Mouse (Mus musculus) urinary bladder, adult 2 months (tissue): ENCODE data around the gene 2810006K23Rik. TPM values are rescaled to one million over a fixed set of nuclear protein-coding genes. Genes with fewer than 3 reads are reported as not detected.
A peak's percentile ranks its signal among the peaks of the same experiment; 100 is the strongest.
"Not testable (repeated sequence)": the region's sequence is repeated elsewhere in the genome, so short reads cannot be mapped to it uniquely, and the experiment has no call there.

Experiments
- DNase-seq: peaks from one replicate; pipeline ENCODE4 v3.0.0; 2022; ENCODE audit warnings: low spot score
- polyA plus RNA-seq: library from polyadenylated mRNA; depleted of rRNA; stranded (reverse); fragments of >200 nt; gene quantifications from 2 replicates; pipeline ENCODE4 v1.2.3, GENCODE M21; 2012; rRNA removed

The 2810006K23Rik gene
- polyA plus RNA-seq, result 9.1 and 9.6 TPM in 2 replicates

GRCm38 (mm10) chr5:124327510-124328364 is at the start of gene 2810006K23Rik, which contains the start of gene Mphosph9:
2810006K23Rik (plus strand) TSS chr5:124328089.
Mphosph9 (minus strand) TSS chr5:124327972.
- DNase-seq, result peak; percentile 99

- DNase-seq, result no peak
These were observed 45.0 kb upstream of the 2810006K23Rik start for GRCm38 (mm10) chr5:124282854-124283253.

GRCm38 (mm10) chr5:124284330-124284729 is 43.6 kb upstream of the 2810006K23Rik start:
- DNase-seq, result no peak

- no peak for DNase-seq
These were observed 40.2 kb upstream of the 2810006K23Rik start for GRCm38 (mm10) chr5:124287616-124288247.

GRCm38 (mm10) chr5:124290216-124290615 is 37.7 kb upstream of the 2810006K23Rik start:
- no peak for DNase-seq

GRCm38 (mm10) chr5:124293967-124294366 is 33.9 kb upstream of the 2810006K23Rik start:
- DNase-seq, result no peak

GRCm38 (mm10) chr5:124296475-124296874 is 31.4 kb upstream of the 2810006K23Rik start:
- no peak for DNase-seq

GRCm38 (mm10) chr5:124299307-124299706 is 28.6 kb upstream of the 2810006K23Rik start:
- DNase-seq, result not testable (repeated sequence)

- DNase-seq, result no peak
These were observed 27.8 kb upstream of the 2810006K23Rik start for GRCm38 (mm10) chr5:124300132-124300531.

GRCm38 (mm10) chr5:124302853-124303252 is 25.0 kb upstream of the 2810006K23Rik start:
- DNase-seq, result not testable (repeated sequence)

GRCm38 (mm10) chr5:124309155-124309554 is 18.7 kb upstream of the 2810006K23Rik start:
- DNase-seq, result no peak

GRCm38 (mm10) chr5:124310091-124310490 is 17.8 kb upstream of the 2810006K23Rik start:
- DNase-seq, result no peak

- DNase-seq, result no peak
These were observed 12.4 kb upstream of the 2810006K23Rik start for GRCm38 (mm10) chr5:124315498-124315897.

- DNase-seq, result no peak
These were observed 11.9 kb upstream of the 2810006K23Rik start for GRCm38 (mm10) chr5:124315941-124316340.

- no peak for DNase-seq
These were observed 10.2 kb upstream of the 2810006K23Rik start for GRCm38 (mm10) chr5:124317648-124318047.

GRCm38 (mm10) chr5:124326829-124327228 is 1.1 kb upstream of the 2810006K23Rik start:
- DNase-seq, result no peak

GRCm38 (mm10) chr5:124330086-124330485 is 2.2 kb downstream of the 2810006K23Rik start:
- DNase-seq, result no peak

- no peak for DNase-seq
These were observed 6.5 kb downstream of the 2810006K23Rik start for GRCm38 (mm10) chr5:124334392-124334791.

- no peak for DNase-seq
These were observed 9.2 kb downstream of the 2810006K23Rik start for GRCm38 (mm10) chr5:124337103-124337502.

- no peak for DNase-seq
These were observed 10.0 kb downstream of the 2810006K23Rik start for GRCm38 (mm10) chr5:124337909-124338308.

- no peak for DNase-seq
These were observed 10.9 kb downstream of the 2810006K23Rik start for GRCm38 (mm10) chr5:124338791-124339190.

- not testable (repeated sequence) for DNase-seq
These were observed 14.0 kb downstream of the 2810006K23Rik start for GRCm38 (mm10) chr5:124341753-124342339.
